Mouse (Mus musculus) spleen, adult 2 months (tissue): ENCODE results near the gene Mcoln3.

ENCODE experiments used
- CTCF ChIP-seq: fragments of 200-500 bp; IDR thresholded peaks from 2 replicates; pipeline ENCODE4 v1.5.1; 2011; ENCODE audit warnings: mild to moderate bottlenecking, inconsistent platforms; ENCODE audit not compliant: insufficient read depth, insufficient read length, insufficient replicate concordance; ENCODE audit errors: extremely low read depth
- POLR2A ChIP-seq: fragments of 200-500 bp; IDR thresholded peaks from 2 replicates; pipeline ENCODE4 v1.6.1; 2011; ENCODE audit warnings: low read depth, low read length, inconsistent platforms

DNA sequence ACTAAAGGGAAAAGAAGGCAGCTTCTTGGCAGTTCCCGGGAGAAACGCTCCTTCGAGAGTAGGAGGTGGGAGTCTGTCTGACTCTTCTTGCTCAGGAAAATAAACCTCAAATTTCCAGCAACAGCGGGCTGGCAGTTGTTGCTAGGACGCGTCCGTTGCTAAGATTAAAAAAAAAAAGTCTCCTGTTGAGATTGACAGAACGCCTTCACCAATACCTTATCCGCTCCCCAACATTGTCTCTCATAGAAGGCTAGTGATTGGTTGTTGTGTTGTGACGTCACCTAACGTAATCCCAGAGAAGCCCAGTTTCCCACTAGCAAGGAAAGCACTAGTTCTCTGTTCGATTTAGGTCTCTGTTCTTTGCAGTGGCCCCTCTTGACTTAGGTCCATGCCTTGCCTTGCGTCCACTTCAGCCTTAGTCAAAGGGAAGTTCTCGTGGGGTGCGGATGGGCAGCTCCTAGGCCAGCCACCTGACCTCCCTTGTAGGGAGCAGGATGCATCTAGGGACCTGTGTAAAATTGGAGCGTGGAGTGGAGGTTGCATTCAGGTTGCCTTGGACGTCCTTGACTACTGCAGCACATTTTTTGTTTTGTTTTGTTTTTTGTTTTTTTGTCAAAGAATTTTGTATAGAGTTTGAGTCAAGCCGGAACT is 9.2 kb upstream of the Mcoln3 start, which contains the start of gene Wdr63:
- no peak for TF ChIP-seq POLR2A
- no peak for TF ChIP-seq CTCF
